Mouse (Mus musculus) inflammation-experienced regulatory T-cells, adult 6 months (primary cell): ENCODE measurements around the gene Sez6l2. TPM values are rescaled to one million over a fixed set of nuclear protein-coding genes. Genes with fewer than 3 reads are reported as not detected.

Experiments used
- ATAC-seq: one replicate; pipeline ENCODE4 v1.8.0; 2017
- polyA plus RNA-seq, 3 experiments: library from polyadenylated mRNA; unstranded; fragments of 100-300 nt; shearing (Covaris generic); gene quantifications; one replicate each; pipeline ENCODE4 v1.2.1; 2017

The Sez6l2 gene
- polyA plus RNA-seq, 3 experiments from 2014 or later, result 0.69 to 0.87 (median 0.77) TPM

DNA sequence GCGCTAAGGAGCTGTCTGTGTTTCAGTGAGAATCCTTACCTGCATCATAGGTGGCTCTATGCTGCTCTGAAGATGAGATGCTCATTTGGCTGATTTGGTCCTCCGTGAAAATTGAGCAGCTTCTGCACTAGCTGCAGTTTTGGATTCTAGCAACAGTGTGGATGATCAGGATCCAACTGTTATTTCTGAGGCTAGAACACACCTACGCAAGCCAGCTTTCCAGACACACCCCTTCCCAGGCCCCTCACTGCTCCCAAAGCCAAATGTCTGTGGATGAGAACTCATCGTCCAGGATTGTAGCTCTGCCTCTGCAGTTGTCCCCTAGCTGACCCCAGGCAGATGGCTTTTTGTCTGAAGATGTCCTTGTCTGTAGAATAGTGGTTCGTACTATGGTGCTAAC lies 10.7 kb downstream of the Sez6l2 start:
- no peak for ATAC-seq

DNA sequence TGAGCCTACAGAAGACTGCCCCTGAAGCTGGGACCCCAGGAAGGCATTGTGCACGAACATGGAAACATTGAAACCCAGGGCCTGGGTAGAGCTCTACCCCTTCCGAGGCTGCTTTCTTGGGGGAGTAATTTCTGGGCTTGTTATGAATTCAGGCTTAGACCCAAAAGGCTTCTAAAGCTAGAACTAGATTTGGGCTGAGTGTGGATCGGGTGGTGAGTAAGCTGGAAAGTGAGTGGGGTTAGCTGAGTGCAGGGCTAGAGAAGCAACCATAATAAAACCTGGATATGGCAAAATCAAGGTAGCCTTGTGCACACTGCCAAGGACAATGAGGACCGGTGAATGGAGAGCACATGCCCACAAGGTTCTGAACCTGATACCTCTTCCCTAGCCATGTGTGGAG lies 11.6 kb downstream of the Sez6l2 start:
- ATAC-seq, result no peak

DNA sequence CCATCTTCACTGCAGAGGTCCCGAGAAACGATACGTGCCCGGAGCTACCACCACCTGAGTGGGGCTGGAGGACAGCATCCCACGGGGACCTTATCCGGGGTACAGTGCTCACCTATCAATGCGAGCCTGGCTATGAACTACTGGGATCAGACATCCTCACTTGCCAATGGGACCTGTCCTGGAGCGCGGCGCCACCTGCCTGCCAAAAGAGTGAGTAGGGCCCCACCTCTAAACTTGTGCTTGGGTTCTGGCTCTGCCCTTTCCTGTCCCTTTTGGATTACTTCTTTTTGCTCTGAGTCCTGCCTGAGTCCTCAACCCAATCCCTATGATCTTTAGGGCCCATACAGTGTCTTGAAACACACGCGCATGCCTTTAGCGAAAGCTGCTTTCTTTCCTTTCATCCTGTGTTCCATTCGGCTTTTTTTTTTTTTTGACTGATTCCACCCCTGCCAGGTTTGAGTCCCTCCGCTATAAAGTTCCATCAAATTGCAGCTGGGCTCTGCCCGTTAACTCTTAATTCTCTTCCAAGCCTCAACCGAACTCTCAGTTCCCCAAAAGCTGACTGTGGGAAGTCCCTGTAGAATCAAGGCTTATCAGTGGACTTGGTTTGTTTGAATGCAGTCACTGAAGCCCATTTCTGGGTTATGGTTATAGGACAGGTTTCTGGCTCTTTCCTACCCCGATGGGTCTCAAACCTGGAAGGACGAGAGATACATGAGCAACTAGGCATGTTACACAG lies 13.4 kb downstream of the Sez6l2 start:
- ATAC-seq, result no peak

DNA sequence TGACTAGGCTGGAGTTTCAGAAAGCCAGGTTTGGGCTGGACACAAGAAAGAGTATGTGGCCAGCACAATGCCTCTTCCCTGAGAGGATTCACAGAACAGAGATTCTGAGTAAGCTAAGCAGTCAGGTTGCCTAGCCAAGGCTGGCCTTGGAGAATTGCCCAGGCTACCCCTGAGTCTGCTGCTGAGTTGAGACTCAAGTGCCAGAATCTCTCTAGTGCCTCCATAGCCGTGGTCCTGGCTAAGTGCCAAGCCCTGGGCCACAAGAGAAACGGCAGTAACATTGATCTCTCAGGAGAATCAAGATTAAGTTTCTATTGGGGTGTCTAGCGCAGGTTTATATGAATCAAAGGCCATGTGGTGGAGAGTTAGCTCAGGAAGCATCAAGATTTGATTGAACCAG lies 15.2 kb downstream of the Sez6l2 start:
- no peak for ATAC-seq

DNA sequence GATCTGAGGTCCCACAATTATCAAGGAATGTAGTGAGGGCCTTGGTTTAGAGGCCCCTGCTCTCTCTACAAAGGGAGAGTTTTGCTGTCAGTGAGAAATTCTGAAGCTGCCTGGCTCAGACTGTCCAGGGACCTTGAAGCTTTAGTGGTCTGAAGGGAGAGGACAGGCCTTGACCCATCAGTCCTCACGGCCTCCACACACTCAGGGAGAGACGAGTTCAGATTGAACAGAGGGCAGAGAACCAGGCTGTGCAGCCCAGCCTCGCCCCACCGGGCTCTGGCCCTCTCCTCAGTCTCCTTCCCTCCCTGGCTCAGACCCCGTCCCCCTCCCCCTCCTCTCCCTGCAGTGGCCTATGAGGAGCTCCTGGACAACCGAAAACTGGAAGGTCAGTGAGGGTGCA lies 17.0 kb downstream of the Sez6l2 start:
- no peak for ATAC-seq

DNA sequence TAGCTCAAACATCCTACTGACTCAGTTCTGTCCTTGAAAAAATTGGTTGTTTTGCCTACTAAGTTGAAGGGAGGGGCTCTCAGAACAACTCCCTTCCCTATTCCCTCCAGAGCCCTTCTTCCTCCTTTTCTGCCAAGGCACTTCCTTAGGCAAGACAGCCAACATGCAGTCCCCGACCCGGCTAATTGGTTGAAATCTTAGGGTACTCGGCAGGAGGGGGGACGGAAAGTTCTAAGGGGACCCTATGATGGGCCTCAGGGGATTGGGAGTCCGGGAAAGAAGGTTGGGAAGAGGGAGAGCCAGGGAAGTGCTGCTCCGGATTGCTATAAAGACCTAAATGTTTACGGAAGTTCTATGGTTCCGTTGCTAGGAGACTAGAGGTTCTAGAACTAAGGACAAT lies 25.1 kb downstream of the Sez6l2 start:
- no peak for ATAC-seq

DNA sequence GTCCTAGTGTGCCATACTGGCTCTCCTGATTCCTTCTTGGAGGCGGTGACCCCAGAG lies 25.4 kb downstream of the Sez6l2 start, which contains the start of gene Cdipt:
Gene Cdipt, plus strand, starts transcription at position 22 of the 57 bp plus-strand sequence.
- ATAC-seq, result no peak

DNA sequence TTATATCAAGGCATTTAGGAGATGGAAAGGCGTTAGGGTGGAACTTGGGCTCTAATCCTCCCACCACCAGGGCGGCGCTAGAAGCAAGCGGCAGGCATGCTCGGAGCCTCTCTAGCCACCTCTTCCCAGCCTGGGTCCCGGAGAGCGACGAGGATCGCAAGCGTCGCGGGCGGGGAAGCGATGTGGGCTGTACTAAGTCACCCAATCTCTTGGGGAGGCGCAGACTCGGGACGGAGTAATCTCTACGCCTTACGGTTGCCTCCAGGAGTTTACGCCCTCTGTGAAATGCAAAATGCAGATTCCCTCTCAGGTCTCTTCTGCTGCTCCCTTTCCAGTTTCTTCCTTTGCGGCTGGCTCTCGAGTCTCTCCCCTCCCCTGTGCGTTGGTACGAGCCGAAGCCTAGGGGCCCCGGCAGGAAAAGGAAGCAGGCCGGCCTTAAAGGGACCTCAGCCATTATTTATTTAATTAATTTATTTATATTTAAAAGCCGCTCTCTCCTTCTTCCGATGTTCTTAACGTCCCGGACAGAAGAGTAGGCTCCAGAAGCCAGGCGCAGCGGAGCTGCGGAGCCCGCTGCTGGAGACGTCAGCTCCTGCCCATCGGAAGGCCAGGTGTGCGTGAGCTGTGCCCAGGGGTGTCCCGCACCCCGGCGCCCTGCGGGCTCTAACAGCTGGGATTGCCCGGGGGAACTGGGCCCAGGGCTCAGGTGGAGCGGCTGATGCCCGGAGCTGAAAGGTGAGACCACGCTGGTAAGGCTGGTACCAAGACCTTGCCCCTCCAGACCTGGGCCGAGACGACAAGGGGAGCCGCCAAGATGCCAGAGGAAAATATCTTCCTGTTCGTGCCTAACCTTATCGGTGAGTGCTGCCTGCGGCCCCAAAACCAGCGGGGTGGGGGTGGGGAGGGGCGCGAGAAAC lies 25.8 kb downstream of the Sez6l2 start, which contains the start of gene Cdiptos:
Gene Cdiptos, minus strand, starts transcription at position 149 of the 917 bp plus-strand sequence.
- peak; percentile 98 for ATAC-seq

DNA sequence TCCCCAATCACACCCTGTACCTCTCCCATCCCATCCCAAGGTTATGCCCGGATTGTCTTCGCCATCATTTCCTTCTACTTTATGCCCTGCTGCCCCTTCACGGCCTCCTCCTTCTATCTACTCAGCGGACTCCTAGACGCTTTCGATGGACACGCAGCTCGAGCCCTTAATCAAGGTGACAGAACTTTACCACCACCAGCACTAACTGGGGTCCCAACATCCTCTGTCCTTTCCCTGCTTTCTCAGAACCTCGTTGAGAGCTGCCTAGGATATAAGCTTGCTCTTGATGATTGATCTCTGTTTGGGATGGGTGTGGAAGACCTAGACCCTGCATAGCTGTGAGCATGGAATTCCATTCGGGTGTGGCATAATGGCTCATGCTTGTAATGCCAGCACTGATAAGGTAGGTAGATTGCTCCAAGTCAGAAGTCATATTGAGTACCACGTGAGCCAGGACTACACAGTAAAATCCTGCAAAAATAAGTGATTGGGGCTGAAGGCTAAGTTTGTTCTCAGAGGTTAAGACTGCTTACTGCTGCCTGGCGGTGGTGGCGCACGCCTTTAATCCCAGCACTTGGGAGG lies 26.6 kb downstream of the Sez6l2 start:
- no peak for ATAC-seq

DNA sequence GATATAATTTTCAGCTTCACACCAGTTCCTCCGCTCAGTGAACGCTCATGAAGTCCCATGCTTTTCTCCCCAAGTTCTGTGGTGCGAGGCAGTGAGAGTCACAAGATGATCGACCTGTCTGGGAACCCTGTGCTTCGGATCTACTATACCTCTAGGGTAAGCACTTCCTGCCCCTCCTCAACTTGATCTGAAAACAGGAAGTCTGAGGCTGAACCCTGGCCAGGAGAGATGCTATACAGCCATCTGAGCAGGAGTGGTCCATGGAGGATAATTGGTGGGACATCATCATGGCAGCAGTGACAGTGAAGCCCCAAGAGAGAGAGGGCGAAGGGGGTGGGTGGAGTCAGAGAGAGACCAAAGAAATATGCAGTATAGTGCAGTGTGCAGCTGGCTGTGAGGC lies 28.5 kb downstream of the Sez6l2 start:
- no peak for ATAC-seq

DNA sequence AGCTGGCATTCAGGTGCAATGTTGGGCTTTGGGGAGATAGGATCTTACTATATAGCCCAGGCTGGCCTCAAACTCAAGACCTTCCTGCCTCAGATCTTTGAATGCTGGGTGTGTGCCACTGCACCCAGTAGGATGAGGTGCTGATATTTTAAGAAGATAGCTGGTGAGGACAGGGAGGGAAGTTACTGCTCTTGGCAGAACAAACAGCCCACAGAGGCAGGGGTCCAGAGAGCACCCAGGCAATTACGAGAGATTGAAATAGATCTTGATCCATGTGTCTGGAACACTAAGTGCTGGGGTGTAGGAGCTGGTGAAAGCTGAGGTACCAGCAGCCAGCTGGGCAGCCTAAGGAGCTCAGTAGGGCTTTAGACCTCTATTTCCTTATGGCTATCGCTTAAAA lies 31.2 kb downstream of the Sez6l2 start:
- no peak for ATAC-seq

DNA sequence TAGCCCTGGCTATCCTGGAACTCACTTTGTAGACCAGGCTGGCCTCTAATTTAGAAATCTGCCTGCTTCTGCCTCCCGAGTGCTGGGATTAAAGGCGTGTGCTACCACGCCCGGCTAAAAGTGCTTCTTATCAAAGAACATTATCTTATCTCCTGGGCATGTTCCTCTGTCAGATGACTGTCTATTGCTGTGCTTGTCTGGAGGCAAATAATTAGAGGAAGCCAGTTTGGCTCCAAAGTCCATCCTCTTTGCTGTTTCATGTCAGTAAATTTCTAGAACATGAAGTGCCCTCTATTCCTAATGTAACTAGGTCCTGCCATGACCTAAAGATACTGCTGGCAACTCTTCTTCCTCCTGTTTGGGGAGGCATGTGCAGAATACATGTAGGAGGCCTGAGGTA lies 31.7 kb downstream of the Sez6l2 start:
- ATAC-seq, result no peak

DNA sequence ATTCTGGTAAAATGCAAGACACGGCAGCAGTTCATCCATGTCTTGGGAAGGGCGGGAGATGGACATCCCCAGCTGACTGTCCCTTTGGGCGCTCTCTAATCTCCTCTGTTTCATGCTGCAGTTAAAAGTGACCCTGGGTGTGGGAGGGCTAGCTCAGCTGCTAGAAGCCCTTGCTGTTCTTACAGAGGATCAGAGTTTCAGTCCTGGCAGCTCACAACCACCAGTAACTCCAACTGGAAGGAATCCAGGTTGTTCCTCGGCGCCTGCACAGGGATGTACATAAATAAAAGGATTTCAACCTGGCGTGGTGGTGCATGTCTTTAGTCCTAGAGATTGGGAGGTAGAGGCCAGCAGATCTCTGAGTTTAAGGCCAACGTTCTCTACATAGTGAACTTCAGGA lies 32.8 kb downstream of the Sez6l2 start:
- no peak for ATAC-seq

DNA sequence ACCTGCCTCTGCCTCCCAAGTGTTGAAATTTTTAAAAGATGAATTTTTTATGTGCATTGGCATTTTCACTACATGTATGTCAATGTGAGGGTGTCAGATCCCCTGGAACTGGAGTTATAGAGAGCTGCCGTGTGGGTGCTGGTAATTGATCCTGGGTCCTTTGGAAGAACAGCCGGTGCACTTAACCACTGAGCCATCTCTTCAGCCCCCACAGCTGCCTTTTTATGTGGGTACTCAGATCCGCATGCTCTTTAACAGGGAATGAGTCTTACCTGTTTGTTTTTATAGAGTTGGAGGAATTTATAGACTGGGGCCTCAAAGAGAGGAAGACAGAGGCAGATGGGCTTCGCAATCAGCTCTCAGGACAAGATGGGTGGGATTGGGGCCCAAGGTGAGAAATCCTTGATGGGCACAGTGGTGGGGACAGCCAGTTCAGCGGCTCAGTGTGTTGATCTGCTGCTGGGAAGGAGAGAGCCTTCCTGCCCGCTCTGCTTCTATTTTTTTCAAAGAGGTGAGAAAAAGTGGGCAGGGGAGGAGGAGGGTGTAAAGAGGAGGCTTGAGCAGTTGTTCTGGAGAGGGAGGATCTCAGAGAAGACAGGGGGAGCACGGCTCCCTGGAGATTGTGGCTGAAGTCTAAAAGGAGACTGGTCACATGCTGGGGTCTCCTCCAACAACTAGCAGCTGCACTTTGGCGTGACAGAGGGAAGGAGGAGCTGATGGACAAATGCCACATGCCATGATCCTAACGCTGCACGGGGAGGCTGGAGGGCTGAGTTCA lies 34.5 kb downstream of the Sez6l2 start:
- ATAC-seq, result no peak

DNA sequence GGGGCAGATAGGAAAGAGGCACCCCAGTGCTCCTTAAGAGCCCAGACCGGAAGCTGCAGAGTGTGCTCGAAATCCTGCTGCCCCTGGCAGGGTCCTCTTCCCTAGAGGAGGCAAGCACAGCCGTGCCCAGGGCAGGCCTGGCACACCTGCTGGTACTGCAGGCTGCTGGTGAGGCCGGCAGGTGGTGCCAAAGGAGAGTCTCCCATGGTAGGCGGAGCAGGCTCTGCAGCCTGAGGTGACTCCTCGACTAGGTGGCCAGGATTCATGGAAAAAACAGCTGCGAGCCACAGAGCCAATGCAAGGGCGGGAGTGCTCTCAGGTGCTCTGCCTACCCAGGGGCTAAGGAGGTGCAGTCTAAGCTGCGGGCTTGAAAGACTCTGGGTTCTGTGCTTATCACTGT lies 36.0 kb downstream of the Sez6l2 start:
- no peak for ATAC-seq

DNA sequence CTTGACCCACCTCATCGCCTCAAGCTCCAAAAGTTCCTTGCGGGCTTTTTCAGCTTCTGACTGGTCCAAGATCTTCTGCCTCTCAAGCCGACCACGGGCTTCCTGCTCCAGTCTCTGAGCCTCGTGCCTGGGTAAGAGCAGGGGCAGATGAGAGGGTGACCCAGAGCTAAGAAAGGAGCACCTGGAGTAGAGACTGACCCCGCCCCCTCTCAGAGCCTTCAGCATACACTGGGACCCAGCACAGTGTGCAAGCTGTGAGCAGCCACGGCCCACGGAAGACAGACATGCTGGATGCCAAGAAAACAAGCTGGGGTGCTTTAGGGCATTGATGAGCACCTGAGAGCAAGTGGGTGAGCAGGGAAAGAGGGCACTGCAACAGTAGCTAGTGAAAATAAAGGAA lies 38.5 kb downstream of the Sez6l2 start:
- no peak for ATAC-seq

DNA sequence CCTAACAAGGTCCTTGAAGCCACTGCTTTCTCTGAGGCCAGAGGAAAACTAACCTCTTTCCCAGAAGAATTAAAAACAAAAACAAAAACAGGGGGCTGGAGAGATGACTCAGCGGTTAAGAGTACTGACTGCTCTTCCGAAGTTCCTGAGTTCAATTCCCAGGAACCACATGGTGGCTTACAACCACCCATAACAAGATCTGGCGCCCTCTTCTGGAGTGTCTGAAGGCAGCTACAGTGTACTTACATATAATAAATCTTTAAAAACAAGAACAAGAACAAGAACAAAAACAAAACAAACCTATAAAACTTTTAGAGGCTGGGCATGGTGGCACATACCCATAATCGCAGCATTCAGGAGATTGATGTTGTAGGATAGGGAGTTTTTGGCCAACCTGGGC lies 46.1 kb downstream of the Sez6l2 start:
- ATAC-seq, result no peak

DNA sequence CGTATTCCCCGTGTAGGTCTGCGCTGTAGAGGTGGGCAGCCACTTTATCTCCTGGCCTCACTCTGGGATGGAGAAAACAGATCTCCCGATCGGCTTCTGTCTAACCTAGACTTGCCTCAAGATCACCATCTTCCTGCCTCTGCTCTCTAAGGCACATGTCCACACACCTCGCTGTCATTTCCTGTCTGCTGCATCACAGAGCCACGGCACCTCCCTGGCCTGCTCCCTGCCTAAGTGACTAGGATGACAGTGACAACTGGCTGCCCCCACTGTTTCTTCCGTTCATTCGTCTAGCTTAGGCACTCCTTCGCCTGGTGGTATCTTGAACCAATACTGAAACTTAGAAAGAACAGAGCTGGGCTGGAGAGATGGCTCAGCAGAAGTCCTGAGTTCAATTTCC lies 49.2 kb downstream of the Sez6l2 start:
- peak; percentile 82 for ATAC-seq

DNA sequence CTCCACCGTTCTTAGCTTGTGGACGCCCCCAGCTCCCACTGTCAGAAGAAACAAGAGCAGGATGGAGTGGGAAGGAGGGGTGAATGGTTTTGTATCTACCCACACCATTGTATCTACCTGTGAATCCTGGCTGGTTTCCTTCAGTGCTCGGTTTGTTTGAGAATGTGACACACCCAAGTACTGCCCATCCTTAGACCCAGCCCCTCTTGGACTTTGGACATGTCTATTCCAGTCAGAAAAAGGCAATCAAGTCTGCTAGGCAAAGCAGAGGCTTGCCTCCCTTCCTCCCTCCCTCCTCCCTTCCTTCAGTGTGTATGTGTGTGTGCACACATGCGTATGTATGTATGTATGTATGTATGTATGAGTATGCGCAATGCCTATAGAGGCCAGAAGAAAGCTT lies 53.3 kb downstream of the Sez6l2 start:
- no peak for ATAC-seq

DNA sequence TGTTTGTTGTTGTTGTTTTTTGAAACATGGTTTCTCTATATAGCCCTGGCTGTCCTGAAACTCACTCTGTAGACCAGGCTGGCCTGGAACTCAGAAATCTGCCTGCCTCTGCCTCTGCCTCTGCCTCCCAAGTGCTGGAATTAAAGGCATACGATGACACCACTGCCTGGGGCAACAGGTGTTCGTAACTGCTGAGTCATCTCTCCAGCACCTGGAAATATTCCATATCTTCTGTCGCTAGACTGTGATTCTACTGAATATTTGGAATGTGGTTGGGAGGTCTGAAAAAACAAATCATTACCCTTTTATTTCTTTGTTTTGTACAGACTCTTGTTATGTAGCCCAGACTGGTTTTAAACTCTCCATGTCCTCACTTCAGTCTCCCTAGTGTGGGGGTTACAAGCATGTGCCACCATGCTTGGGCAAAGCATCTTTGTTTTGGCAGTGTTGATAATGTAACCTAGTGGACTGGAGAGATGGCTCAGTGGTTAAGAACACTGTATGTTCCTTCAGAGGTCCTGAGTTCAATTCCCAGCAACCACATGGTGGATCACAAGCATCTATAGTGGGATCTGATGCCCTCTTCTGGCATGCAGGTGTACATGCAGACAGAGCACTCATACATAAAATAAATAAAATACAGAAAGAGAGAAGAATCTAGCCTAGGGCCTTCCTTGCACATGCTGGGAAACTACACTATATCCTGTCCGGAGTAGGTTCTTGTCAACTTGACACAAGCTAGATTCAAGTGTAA lies 53.9 kb downstream of the Sez6l2 start:
- ATAC-seq, result no peak

DNA sequence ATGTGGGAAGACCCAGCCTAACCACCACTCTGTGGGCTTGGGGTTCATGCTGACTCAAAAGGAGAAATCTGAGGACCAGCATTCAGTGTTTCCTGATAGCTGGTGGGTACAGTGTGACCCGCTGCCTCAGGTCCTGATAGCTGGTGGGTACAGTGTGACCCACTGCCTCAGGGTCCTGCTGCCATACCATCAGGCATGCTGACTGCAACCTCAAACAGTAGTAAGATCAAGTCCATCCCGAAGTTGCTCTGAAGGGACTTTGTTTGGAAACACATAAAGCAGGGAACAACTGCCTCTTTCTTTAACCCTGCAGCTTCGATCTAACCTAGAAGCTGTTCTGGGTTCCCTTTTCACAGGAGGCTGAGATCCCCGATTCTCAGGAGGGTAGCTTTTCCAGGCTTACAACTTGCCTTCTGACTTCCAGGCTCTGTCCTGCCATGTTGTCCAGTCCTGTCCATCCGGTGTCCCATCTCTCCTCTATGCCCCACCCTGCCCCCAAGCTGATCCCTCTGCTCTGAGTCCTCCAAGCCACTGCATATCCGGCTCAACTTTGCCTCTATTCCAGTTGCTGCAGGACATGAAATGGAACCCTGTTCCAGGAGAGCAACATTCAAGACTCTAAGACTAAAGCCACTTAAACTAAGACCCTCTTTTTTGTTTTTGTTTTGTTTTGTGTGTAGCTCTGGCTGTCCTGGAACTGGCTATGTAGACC lies 57.1 kb downstream of the Sez6l2 start:
- no peak for ATAC-seq
